Mouse (Mus musculus) cerebral cortex, adult 2 months (tissue): ENCODE data around the gene Snupn.

Experiments
- WGBS: fragments of 180-500 bp; shearing (Covaris S2); methylation state at CpG from one replicate; pipeline ENCODE4 v1.1.7; 2018; 5-methylcytosine and 5-hydroxymethylcytosine counted together

Gene Snupn

DNA sequence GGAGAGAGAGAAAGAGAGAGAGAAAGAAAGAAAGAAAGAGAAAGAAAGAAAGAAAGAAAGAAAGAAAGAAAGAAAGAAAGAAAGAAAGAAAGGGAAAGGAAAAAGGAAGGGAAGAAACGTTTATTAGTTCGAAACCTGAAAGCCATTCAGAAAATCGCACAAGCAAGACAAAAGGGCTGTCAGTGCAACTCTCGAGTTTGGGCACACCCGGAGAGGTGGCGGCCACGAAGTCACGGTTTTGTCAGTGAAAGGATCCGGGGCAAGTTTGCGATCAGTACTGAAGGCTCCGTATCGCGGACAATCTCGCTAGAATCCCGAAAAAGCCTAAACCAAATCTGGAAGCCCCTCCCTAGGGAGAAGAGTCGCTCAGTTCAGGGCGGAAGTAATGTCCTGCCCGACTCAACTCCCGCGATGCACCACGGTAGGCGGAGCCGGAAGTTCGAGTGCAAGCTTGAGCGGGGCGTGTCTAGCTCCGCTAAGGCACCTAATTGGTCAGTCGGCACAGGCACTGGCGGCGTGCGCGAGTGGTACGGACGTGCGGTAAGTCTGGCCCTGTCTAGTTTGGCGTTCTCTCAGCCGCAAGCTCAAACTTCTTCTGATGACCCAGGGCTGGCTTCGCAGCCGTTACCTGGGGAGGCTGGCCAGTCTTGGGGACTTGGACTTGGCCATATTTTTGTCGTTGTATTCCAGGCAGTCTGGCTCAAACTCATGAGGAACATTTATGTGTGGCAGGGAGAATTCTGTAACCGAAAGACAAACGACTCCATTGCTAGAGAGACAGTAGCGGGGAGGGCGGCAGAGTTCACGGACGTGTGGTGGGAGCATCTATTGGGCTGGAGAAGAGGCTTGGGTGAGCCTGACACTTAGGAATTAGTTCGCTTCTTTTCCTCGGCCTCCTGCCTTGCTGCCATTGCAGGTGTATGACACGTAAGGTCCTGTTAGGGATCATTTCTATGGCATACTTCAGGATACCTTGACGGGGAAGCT, at the start of gene Snupn:
Gene Snupn, plus strand, starts transcription at position 465 of the 987 bp plus-strand sequence.
- WGBS = under 1% methylated on average over 50 of the region's 50 CpGs

DNA sequence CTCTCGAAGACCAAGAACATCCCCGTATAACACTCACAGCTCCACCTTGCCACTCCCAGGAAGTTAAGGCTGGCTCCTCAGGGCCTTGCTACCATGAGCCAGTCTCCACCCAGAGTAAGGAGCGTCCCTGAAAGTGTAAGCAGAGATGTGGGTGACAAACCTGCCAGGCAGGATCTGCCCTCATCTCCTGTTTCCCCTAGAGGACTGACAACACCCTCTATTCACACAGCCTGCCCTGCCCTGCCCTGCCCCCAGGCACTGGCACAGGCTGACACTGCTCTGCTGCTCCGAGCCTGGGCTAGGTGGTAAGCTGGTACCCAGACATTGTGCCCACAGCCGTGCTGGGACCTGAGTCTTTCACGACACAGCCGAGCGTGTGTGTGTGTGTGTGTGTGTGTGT, 49.5 kb upstream of the Snupn start:
- 41% methylated on average over 8 of the region's 8 CpGs for WGBS

DNA sequence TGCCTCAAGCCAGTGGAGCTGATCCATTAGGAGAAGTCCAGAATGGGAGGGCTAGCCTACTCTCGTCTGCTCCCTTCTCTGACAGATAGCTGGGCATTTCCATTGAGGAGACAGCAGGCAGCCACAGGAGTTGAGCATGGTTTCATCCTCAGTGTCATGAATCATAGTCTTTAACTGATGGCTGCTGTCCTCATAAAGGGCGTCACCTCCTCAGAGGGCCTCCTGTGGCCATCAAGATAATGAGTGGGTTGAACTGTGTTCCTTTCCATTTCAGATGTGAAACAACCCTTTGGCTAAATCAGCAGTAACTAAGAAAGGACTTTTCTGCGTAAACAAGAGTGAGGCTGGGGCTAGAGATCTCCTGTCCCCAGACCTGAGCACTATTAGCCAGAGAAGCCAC, 47.0 kb upstream of the Snupn start:
- WGBS = 93% methylated on average over 3 of the region's 3 CpGs

DNA sequence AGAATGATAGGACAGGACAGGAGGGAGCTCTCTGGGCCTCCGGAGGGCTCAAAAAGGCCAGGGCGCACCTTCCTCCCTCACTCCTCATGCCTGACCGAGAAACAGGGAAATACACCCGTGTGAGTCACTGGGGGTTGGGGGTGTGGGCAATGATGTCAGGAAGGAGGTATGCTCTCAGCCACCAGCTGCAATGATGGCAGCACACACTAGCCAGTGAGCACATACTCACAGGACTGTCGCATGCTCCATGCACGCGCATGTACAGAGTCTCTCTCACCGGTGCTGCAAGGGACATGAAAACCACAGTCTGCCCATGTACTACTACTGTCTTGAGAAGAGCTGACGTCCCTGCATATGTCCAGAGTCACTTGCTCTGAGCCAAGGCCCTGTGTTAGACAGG, 43.1 kb upstream of the Snupn start:
- 72% methylated on average over 9 of the region's 9 CpGs for WGBS

DNA sequence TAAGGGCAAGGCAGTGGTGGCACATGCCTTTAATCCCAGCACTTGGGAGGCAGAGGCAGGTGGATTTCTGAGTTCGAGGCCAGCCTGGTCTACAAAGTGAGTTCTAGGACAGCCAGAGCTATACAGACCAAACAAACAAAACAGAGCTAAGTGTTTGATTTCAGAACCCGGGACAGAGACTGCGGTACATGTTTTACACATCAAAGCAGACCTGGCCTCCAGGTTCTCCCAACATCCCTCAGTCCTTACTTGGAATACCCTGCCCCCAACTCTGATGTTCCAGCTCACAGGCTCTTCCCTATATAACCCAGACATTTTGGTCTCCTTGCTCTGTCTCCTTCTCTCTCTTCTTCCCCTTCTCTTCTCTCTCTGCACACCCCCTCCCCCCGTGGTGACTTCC, 40.7 kb upstream of the Snupn start:
- WGBS = 62% methylated on average over 4 of the region's 4 CpGs

DNA sequence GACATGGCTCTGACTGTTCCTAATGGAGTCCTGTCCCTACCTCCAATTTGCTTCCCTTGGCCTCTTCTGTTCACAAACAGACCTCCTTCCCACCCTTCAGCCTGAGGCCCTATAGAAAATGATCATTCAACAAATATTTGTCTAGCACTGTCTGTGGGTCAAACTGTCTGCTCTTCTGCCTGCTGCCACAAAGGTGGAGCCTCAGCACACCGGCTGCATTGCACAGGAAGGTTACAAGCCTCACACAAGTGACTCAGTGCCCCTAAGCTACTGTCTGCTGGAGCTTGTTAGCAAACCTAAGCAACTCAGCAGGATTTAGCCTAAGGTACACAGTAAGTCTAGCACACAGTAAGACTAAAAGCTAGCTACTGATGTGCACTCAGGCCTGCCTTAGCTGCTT, 39.7 kb upstream of the Snupn start:
- 67% methylated on average over 1 of the region's 1 CpGs for WGBS

DNA sequence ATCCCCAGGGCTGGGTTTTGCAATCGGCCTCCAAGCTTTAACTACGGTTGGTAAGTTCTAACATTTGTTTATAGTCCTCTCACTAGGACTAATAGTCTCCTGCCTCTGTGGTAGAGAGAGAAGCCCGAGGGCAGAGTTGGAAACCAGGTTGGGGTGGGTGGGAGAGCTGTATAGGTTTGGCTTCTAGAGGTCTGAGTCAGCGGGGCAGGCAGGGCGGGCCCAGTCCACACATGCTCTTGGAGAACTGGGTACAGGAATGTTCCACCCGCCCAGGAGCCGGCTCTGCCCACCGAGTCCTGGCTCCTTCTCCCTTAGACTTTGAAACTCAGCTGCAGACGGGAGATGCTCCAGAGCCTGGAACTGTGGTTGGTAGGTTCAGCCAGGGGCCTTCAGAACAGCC, 36.7 kb upstream of the Snupn start:
- 87% methylated on average over 9 of the region's 9 CpGs for WGBS

DNA sequence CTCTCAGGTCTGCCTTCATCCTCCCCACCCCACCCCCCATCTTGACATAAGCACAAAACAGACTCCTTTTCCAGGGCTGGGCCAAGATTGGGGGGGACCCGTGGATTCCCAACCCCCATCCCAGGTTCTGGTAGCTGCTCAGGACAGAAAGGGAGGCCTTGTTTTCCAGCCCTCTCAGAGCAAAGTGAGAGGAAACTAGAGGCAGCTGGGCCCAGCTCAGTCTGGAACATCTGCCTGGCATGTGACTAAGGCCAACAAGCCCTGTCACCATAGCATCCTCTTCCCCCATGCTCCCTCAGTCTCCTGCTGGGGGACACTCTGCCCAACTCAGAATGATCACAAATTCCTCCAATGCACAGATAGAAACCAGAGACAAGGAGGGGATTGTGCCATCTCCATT, 35.6 kb upstream of the Snupn start:
- 67% methylated on average over 1 of the region's 1 CpGs for WGBS

DNA sequence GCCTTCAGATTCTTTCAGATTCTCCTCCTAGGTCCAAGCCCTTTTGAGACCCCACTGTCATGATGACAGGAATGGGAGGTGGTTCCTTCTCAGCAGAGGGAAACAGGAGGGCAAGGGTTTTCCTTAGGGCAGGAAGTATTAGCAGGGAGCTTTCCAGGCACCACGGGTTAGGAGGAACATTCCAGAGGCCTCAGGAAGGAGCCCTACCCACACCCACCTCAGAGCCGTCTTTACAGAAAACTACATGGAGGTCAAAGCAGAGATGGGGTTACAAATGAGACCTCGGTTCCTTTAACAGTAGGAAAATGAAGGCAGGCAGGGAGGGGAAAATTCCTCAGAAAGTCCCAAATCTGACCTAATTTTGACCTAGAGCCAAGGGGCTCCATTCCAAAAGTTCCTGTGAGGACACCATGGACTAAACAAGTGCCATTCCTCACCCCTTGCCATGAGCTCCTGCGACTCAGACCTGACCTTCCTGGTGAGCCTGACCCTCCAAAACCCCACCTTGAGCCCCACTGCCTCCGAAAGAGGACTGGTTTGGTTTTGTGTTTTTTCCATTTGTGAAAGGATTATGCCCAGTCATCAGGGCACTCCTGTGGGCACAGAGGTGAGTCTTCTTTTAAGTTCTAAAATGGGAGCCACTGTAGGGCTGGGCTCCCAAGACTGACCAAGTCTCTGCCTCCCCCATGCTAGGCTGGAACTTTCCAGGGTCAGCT, 34.8 kb upstream of the Snupn start:
- 59% methylated on average over 5 of the region's 5 CpGs for WGBS

DNA sequence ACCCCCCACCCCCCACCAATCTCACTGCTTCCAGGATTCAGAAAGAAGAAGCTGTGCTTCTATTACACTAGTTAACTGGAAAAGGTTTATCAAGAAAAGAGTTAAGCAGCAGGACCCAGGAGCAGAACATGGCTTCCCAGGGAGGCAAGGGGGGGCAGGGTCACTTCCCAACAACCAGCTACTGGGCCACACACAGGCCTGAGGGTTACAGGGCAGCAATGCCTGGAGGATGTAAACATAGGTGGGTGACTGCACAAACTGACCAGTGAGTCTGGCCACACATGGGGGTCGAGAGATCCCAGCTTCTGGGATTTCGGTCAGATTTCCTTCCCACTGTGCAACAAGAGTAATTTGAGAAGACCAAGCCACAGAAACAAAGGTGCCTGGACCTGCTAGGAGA, 33.5 kb upstream of the Snupn start:
- 95% methylated on average over 2 of the region's 2 CpGs for WGBS

DNA sequence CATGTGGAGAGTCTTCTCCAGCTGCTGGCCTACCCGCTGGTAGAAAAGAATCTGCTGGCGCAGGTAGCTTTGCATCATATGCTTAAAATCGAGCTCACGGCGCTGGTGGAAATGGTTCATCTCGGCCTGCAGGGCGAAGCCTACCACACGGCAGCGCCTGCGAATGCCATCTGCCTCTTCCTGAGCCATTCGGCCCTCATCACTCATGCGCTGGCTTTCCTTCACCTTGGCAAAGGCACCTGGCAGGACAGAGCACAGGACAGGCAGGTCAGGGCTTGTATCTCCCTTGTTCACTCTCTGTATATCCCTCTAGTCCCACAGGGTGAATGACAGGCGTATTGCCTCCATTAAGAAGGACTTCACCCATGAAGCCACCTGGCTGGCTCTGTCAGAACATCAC, 32.2 kb upstream of the Snupn start:
- WGBS = 97% methylated on average over 13 of the region's 13 CpGs

DNA sequence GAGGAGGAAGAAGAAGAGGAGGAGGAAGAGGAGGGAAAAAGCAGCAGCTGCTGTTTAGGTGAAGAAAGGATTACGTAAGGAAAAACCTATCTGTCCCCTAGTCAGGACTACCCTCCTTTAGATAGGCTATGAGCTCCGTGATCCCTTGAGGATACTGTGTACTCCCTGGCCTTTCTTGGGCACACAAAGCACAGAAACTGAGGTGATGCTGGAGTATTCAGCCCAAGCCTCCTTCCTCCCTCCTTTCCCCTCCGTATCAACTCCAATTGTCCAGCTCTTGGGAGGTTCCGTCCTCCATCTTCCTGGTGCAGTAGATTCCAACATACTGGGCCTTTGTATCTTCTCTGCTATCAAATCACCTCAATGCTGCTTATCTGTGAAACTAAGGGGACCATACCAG, 27.9 kb upstream of the Snupn start:
- WGBS = 91% methylated on average over 4 of the region's 4 CpGs

DNA sequence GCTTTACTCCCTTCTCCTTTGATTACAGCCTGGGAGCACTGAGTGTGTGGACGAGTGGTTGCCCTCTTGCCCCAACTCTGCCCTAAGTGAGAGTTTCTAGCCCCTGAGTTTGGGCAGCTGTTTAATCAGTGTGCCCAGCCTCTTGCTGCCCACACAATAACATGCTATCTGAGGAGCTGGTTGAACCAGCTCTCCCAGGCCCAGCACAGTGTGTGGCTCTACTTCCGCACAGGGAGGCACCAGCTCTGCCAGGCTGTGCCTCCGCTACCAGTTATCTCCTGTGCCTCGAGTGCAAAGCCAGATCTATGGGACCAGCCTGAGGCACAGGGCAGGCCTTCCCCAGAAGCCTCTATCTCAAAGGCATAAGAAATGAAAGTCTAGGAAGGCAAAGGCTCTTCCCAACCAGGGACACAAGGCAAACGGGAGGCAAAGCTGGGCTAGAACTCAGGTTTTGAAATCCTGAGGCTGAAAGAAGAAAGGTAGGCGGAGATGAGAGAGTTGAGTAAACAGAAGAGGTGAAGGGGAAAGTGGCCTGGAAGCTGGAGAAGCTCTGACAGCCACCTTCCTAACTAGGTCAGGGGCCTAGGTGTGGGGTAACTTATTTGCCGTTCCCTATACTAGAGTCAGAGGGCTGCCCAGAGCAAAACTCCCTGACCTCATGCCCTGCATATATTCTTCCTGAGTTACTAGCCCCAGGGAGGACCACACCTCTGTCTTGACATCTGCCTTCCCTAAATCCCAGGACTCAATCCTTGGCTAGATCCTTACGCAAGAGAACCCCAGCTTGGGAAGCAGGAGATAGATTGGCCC, 26.6 kb upstream of the Snupn start:
- WGBS = 73% methylated on average over 8 of the region's 8 CpGs

DNA sequence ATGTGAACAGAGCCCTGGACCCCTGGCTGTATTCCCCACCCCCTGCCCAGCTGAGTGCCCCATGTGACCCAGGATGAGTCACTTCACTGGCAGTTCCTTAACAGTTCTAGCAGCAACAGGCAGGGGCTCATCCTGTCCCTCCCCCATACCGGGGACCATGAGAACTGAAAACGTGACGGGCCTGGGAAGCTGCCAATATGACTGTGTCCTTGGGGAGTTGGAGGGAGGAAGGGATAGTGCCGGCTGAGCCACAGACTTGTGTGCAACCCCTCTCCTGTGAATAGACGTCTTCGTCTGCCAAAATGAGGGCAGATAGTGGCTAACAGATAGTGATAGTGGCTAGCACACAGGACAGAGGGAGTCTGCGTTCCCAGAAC, 26.0 kb upstream of the Snupn start:
- WGBS = 37% methylated on average over 7 of the region's 7 CpGs

DNA sequence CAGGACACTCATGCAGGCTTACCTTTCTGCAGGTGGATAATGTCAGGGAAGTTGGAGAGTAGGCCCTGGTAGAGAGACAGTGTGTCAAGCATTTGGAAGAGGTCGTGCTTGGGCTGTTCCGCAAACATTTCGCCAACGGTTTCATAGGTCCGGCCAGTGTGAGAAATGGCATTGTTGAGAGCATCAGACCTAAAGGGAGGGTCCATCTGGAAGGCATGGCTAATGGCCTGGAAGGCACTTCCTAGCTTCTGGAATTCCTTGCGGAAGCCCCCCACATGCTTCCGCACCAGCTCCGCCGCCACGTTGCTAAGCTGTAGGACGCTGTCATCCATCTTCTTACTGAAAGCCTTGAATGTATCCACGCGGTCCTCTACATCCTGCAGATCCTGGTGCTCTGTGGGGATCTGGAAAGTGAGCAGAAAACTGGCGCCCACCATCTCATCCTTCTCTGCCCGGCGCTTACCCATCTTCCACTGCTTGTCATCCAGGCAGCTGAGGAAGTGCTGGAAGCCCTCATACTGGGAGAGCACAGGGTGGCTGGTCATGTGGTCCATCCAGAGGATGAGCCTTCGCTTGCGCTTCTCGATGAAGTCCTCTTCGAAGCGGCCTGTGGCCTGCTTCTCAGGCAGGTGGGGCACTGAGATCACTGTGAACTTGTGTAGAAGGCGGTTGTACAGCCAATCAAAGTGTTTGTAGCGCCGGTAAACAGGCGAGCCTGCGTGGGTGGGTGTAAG, 25.2 kb upstream of the Snupn start:
- 82% methylated on average over 26 of the region's 26 CpGs for WGBS

DNA sequence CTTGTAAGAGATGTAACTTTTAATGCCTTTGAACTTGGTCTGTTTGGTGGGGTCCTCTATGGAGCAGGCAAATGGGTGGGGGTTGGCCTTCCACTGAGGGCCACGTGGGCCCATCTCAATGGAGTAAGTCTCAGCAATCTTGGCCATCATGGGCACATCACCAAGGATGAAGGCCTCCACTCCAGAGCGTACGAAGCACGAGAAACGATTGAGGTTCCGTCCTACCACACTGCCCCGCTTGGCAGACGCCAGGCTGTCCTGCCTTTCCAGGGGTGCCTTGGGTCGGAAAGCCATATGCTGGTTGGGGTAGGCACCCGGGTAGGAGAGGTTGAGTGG, 24.7 kb upstream of the Snupn start:
- 94% methylated on average over 10 of the region's 10 CpGs for WGBS

DNA sequence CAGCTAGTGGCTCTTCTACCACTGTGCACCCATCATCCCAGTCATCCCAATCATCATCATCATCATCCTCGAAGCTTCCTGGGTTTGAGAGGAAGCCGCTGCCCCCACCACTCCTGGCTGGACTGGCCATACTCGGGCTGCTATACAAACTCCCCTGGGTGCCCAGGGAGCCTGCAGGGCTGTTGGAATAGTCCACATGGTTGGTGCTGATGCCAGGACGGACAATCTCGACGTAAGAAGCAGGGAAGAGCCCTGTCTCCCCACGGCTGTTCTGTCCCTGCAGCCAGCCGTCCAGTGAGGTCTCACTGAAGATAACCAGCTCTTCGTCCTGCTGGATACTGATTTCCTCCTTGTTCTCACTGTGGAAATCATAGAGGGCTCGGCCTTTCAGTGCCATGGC, 24.3 kb upstream of the Snupn start:
- 64% methylated on average over 10 of the region's 10 CpGs for WGBS

DNA sequence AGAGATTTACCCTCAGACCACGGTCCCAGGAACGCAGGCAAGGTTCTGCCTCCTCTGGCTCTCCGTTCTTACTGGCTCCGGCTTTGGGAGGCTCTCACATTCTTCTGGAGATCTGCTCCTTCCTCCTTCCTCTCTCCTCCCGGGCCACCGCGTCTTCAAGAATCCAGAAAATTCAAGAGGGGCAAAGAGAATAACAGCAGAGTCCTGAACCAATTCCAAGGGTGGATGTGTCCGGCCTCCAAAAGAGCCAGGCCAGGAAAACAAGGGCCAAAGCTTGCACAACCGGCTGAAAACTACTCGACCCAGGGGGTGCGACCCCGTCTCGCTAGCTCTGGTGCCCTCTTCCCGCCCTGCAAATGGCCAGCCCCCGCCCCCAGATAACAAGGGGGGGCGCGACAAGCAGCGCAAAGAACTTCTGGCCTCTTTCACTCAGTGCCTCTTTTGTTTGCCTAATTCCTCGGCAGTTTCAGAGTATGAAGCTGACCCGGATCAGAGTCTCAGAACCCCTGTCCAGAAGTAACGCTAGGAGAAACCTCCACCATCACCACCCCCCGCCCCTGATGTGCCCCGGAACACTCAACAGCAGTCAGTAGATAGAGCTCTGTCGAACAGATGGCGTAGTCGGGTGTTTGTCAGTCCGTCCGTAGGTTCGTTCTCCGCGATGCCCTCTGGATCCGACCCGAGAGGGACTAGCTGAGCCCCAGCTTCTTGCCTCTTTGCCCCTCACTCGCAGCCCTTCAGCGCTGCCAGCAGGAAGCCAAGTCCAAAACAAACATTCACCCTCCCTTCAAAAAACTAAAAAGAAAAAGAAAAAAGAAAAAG, 23.3 kb upstream of the Snupn start:
- WGBS = 9% methylated on average over 35 of the region's 35 CpGs

DNA sequence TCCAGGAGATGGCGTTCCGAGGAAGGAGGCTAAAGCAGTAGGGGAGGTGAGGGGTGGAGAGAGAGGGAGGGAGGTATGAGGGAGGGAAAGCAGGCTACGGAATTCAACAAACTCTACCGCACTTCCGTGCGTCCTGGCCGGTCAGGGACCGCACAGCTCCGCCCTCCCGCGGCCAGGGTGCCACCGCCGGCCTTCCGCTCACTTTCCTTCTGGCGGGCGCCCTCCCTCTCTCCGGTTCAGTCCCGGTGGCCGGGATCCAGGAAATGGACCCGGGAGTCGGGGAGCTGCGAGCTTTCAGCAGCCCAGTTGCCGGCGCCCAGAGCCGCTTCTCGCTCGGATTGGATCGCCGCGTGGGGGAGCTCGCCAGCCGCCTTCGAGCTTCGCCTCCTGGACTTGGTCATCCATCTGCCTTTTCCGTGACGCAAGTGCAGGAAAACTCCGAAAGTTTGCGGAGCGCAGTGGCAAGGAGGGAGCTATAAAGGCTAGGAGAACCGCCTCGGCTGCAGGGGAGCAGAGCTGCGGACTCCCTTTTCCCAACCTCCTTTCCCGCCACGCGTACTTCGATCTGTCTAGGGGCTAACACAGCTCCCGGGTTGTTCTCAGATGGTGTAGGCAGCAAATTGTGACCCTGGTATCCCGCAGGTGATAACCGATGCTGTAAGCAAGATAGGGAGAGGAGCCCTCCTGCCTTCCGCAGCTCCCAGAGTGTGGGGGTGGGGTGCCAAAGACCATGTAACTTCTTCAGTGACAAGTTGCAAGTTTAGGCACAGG, 22.5 kb upstream of the Snupn start, which contains the start of gene Snx33:
Gene Snx33, minus strand, starts transcription at position 331 of the 771 bp plus-strand sequence.
- WGBS = under 1% methylated on average over 50 of the region's 50 CpGs

DNA sequence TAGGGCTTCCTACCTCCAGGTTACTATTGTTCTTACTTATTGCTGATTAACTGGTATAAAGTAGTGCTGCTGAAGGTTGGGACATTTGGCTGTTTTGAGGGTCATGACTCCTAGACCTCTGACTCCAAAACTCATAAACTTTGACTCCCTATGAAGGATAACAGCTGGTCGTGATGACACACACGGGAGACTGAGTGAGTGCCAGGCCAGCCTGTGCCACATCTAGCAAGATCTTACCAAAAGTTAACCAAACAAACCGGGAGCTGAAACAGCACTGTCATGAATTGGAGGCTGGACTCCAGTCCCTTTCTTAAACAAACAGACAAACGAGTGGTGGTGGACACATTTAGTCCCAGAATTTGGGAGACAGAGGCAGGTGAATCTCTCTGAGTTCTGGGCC, 21.2 kb upstream of the Snupn start:
- 82% methylated on average over 4 of the region's 4 CpGs for WGBS
